Mouse (Mus musculus): ENCODE measurements around the gene Myt1l.

GRCm38 (mm10) chr12:29873281-29873772, 345.1 kb downstream of the Myt1l start:
- no peak for TF ChIP-seq CTCF (IDR thresholded peaks at IDR 0.05; ENCODE audit: control insufficient read depth, insufficient read depth, low read length)
- no peak for TF ChIP-seq POLR2A (IDR thresholded peaks at IDR 0.05; ENCODE audit: borderline replicate concordance, control insufficient read depth, low read depth, low read length)
